Mouse (Mus musculus) spleen, adult 2 months (tissue): Measurements from ENCODE around the gene Acot4. TPM values are rescaled to one million over a fixed set of nuclear protein-coding genes. Genes with fewer than 3 reads are reported as not detected.
A peak's percentile ranks its signal among the peaks of the same experiment; 100 is the strongest.
"Not testable (repeated sequence)": the region's sequence is repeated elsewhere in the genome, so short reads cannot be mapped to it uniquely, and the experiment has no call there.

ENCODE experiments used
- DNase-seq, 2 experiments: peaks; one replicate each; pipeline versions ENCODE4 v3.0.0 to v3.0.0-alpha.2; 2012 to 2021; ENCODE audit warnings: low spot score in 2 of 2, low read depth in 1 of 2
- H3K27ac ChIP-seq: fragments of 200-500 bp; 2 replicates; pipeline ENCODE4 v1.5.1; 2012; ENCODE audit warnings: low read length, inconsistent platforms; ENCODE audit not compliant: insufficient read depth
- H3K27me3 ChIP-seq: fragments of 200-500 bp; 2 replicates; pipeline ENCODE4 v1.6.1; 2012; ENCODE audit warnings: mild to moderate bottlenecking, moderate library complexity, low read length, inconsistent platforms; ENCODE audit not compliant: control insufficient read depth, insufficient read depth
- H3K36me3 ChIP-seq: fragments of 200-500 bp; 2 replicates; pipeline ENCODE4 v1.6.1; 2012; ENCODE audit warnings: mild to moderate bottlenecking, low read length, inconsistent platforms; ENCODE audit not compliant: control insufficient read depth, insufficient read depth
- H3K4me1 ChIP-seq: fragments of 200-500 bp; 2 replicates; pipeline ENCODE4 v1.6.1; 2011; ENCODE audit warnings: inconsistent platforms; ENCODE audit not compliant: control insufficient read depth, insufficient read depth, insufficient read length
- H3K4me3 ChIP-seq: fragments of 200-500 bp; 2 replicates; pipeline ENCODE4 v1.5.1; 2011; ENCODE audit warnings: mild to moderate bottlenecking, inconsistent platforms; ENCODE audit not compliant: insufficient read depth, insufficient read length; ENCODE audit errors: extremely low read depth
- CTCF ChIP-seq: fragments of 200-500 bp; IDR thresholded peaks from 2 replicates; pipeline ENCODE4 v1.5.1; 2011; ENCODE audit warnings: mild to moderate bottlenecking, inconsistent platforms; ENCODE audit not compliant: insufficient read depth, insufficient read length, insufficient replicate concordance; ENCODE audit errors: extremely low read depth
- POLR2A ChIP-seq: fragments of 200-500 bp; IDR thresholded peaks from 2 replicates; pipeline ENCODE4 v1.6.1; 2011; ENCODE audit warnings: low read depth, low read length, inconsistent platforms
- WGBS: fragments of 180-500 bp; shearing (Covaris S2); methylation state at CpG from one replicate; pipeline ENCODE4 v1.1.7; 2018; 5-methylcytosine and 5-hydroxymethylcytosine counted together
- polyA plus RNA-seq: library from polyadenylated mRNA; depleted of rRNA; stranded (reverse); fragments of >200 nt; gene quantifications from 2 replicates; pipeline ENCODE4 v1.2.3, GENCODE M21; 2012

The Acot4 gene
- polyA plus RNA-seq, 1 experiment, result 0.36 TPM

DNA sequence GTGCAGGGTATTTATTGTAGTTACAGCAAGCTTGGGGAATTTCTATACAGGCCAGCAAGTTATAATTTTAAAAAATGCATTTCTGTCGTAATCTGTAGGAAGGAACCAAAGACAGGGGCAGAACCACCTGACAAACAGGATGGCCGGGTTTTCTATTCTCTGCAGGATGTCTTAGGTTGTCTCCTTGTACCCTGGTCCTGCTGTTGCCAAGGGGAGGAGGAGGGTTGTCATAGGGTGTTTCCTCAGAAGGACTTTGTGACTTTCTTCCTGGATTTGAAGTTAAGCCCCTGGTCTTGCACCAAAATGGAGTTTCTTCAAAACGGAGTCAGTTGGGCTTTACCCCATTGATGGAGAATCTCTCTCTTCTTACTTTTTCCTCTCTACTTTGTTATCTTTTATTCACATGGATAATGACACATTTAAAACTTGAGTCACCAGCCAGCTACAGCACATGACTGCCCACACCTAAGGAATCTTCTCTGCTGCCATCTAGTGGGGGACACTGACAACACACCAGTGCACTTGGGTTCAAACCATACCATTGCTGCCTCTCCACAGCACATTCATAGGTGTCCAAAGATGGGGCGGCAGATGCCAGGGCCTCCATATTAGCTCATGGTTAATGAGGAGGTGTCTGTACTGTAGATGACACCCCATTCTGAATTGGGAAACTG, 7.4 kb upstream of the Acot4 start:
- H3K36me3 ChIP-seq, result no peaks in the 10 kb centered on the region
- no peak overlapping the region for H3K27ac ChIP-seq
- no peak for TF ChIP-seq POLR2A
- peak; percentile 74; the same call in 1 of the 2 replicates for TF ChIP-seq CTCF
- WGBS, result 45% methylated on average over 4 of the region's 4 CpGs
- no peaks in the 10 kb centered on the region for H3K27me3 ChIP-seq
- peak; percentile 52 to 68 for DNase-seq
- H3K4me1 ChIP-seq, result no peaks in the 10 kb centered on the region
- no peak overlapping the region for H3K4me3 ChIP-seq

DNA sequence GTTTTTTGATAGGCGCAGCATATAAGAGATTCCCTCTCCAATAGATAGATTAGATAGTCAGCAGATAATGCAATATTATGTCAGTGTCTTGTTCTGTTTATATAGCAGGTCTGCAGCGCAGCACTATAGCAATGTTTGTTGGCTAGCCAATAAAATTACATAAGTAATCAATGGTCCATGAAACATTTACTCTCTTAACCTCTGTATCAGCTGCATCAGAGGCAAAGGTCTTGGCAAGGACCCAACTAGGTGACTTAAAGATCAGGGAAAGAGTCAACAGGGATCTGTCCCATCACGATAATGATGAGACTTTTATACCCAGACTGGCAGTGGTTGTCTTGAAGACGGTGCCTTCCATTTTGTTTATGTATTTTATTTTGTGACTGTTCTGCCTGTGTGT, 5.3 kb upstream of the Acot4 start:
- Histone ChIP-seq H3K27ac (no peak overlapping the region), H3K27me3 (no peaks in the 10 kb centered on the region), H3K36me3 (no peaks in the 10 kb centered on the region), H3K4me1 (no peaks in the 10 kb centered on the region), H3K4me3 (no peak overlapping the region)
- TF ChIP-seq POLR2A (no peak), CTCF (no peak)
- WGBS, result 93% methylated on average over 4 of the region's 4 CpGs
- no peak for DNase-seq

DNA sequence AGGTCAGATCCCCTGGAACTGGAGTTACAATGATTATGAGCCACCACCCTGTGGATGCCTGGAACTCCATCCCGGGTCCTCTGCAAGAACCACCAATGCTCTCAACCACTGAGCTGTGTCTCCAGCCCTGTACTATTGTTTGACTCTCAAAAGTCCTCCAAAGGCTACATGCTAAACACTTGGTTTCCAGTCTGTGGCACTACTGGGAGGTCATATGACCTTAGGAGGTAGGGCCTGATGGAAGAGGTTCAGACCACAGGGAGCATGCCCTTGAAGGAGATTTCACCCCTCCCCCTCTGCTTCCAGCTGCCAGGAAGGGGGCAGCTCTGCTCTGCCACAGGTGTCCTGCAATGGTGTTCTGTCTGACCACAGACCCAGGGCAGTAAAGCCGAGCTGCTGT, 4.9 kb upstream of the Acot4 start:
- not testable (repeated sequence) for H3K4me3 ChIP-seq, H3K4me1 ChIP-seq, H3K27me3 ChIP-seq, DNase-seq, H3K36me3 ChIP-seq, H3K27ac ChIP-seq
- WGBS, result 63% methylated on average over 2 of the region's 2 CpGs

DNA sequence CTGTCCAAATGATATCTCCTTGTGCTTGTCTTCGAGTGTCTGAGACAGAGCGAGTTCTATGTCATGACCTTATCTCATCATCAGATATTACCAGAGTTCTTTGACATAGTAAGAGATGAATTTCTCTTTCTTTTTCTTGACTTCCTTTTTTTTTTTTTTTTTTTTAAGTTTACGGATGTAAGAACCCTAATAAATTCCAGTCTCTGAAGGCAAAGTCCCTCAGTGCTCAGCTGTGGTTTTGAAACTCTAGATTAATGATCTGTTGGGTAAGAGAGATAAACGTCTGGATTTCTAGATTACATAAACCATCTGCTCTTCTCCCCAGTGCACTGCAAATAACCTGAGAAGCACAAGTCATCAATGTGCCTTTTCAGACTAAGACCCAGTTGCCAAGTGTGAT, 4.1 kb upstream of the Acot4 start:
- no peak for TF ChIP-seq POLR2A
- TF ChIP-seq CTCF, result no peak
- Histone ChIP-seq H3K27me3 (no peaks in the 10 kb centered on the region), H3K4me1 (no peaks in the 10 kb centered on the region; the same call in 1 of the 2 replicates), H3K4me3 (no peak overlapping the region), H3K36me3 (no peaks in the 10 kb centered on the region), H3K27ac (no peak overlapping the region)
- no peak for DNase-seq
- 12% methylated on average over 4 of the region's 4 CpGs for WGBS

DNA sequence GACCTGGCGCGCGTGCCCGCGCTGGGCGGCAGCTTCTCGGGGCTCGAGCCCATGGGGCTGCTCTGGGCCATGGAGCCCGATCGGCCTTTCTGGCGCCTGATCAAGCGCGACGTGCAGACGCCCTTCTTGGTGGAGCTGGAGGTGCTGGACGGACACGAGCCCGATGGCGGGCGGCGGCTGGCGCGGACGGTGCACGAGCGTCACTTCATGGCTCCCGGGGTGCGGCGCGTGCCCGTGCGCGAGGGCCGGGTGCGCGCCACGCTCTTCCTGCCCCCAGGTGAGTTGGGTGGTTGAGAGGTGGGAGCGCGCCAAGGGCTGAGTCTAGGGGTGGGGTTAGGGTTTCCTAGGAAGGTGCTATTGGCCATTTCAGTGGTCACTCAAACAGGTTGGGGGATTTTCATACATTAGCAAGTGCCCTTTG, 522 bp downstream of the Acot4 start, which contains the start of gene Gm49366:
Gm49366 (plus strand) TSS at position 245 of the 421 bp plus-strand sequence.
- 37% methylated on average over 39 of the region's 39 CpGs for WGBS
- not testable (repeated sequence) for H3K4me1 ChIP-seq, H3K27me3 ChIP-seq, H3K36me3 ChIP-seq, DNase-seq, H3K27ac ChIP-seq
- peak within 1 kb of the TSS; percentile 40; the same call in 1 of the 2 replicates for H3K4me3 ChIP-seq

DNA sequence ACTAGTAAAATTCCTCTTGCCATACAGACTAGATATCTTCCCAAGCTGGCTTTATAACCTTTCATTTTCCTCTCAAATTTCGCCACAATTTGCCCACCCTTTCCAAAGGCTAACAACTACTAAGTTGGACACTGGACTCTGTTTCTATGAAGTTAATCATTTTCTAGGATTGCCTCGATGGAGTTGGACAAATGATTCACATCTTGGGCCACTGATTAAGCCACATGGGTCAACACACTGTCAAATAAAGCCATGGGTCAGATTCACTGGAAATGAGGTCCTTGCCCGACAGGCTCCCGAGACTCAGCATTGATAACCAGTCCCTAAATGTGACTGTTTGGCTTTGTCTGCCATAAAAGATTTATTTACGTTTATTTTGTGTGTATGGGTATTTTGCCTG, 4.1 kb downstream of the Acot4 start:
- no peak for DNase-seq
- H3K27me3 ChIP-seq, result no peaks in the 10 kb centered on the region
- no peaks in the 10 kb centered on the region; the same call in 1 of the 2 replicates for H3K4me1 ChIP-seq
- H3K27ac ChIP-seq, result no peak overlapping the region
- 90% methylated on average over 5 of the region's 5 CpGs for WGBS
- no peaks in the 10 kb centered on the region for H3K36me3 ChIP-seq
- H3K4me3 ChIP-seq, result no peak overlapping the region
- no peak for TF ChIP-seq CTCF
- TF ChIP-seq POLR2A, result no peak

DNA sequence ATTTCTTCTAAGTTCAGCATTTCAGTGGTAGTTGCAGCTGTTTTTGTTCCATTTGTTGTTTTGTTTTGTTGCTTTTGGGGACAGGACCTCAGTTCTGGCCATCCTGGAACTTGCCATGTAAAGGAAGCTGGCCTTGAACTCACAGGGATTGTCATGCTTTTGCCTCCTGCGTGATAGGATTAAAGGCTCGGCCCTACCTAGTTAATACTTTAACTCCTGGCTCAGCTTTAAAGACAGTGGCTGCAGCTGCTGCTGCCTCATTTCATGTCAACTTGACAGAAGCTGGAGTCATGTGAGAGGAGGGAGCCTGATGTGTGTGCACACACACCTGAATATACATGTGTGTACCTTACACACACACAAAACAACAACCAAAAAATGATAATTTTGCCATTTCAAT, 5.9 kb downstream of the Acot4 start:
- no peak overlapping the region for H3K4me3 ChIP-seq
- no peak for DNase-seq

More for the DNA sequence above, 5.9 kb downstream of the Acot4 start:
- WGBS, result 81% methylated on average over 2 of the region's 2 CpGs
- Histone ChIP-seq H3K27ac (no peak overlapping the region), H3K4me1 (no peaks in the 10 kb centered on the region), H3K27me3 (no peaks in the 10 kb centered on the region), H3K36me3 (no peaks in the 10 kb centered on the region)
- TF ChIP-seq CTCF (no peak), POLR2A (no peak)
